Mouse (Mus musculus) forebrain, embryonic 11.5 days (tissue): ENCODE measurements around the gene AW011738. TPM values are rescaled to one million over a fixed set of nuclear protein-coding genes. Genes with fewer than 3 reads are reported as not detected.

Source experiments
- ATAC-seq: fragments of 200-750 bp; cut with Nextera tagmentation; replicated peaks from 2 replicates; pipeline ENCODE4 v1.8.0; 2017; ENCODE audit warnings: moderate TSS enrichment; ENCODE audit not compliant: low FRiP score
- DNase-seq: peaks from one replicate; pipeline ENCODE4 v3.0.0-alpha.2; 2017; ENCODE audit warnings: low spot score
- H3K27ac ChIP-seq: fragments of 300-500 bp; sonication (generic); 2 replicates; pipeline ENCODE4 v1.5.1; 2014; ENCODE audit warnings: low read depth, low read length
- H3K27me3 ChIP-seq: fragments of 300-500 bp; sonication (generic); 2 replicates; pipeline ENCODE4 v1.6.1; 2014; ENCODE audit warnings: mild to moderate bottlenecking, low read length, mixed read lengths; ENCODE audit not compliant: control insufficient read depth, insufficient read depth
- H3K36me3 ChIP-seq: fragments of 300-500 bp; sonication (generic); 2 replicates; pipeline ENCODE4 v1.6.1; 2014; ENCODE audit warnings: mild to moderate bottlenecking, low read length, moderate library complexity, mixed read lengths; ENCODE audit not compliant: control insufficient read depth, insufficient read depth
- H3K4me1 ChIP-seq: fragments of 300-500 bp; sonication (generic); replicated peaks from 2 replicates; pipeline ENCODE4 v1.6.1; 2014; ENCODE audit warnings: low read length, mixed read lengths; ENCODE audit not compliant: control insufficient read depth, insufficient read depth
- H3K4me2 ChIP-seq: fragments of 300-500 bp; sonication (generic); 2 replicates; pipeline ENCODE4 v1.6.1; 2014; ENCODE audit warnings: low read depth, mild to moderate bottlenecking, low read length, moderate library complexity, mixed read lengths; ENCODE audit not compliant: severe bottlenecking
- H3K4me3 ChIP-seq: fragments of 300-500 bp; sonication (generic); 2 replicates; pipeline ENCODE4 v1.5.1; 2014; ENCODE audit warnings: low read depth, low read length
- H3K9ac ChIP-seq: fragments of 300-500 bp; sonication (generic); 2 replicates; pipeline ENCODE4 v1.6.1; 2014; ENCODE audit warnings: low read length
- H3K9me3 ChIP-seq: fragments of 300-500 bp; sonication (generic); 2 replicates; pipeline ENCODE4 v1.6.1; 2016; ENCODE audit warnings: low read length, mixed read lengths; ENCODE audit not compliant: control insufficient read depth
- WGBS: fragments of 180-500 bp; shearing (Covaris S2); extraction: QIAGEN DNeasy Blood & Tissue Kit; methylation state at CpG from one replicate; pipeline ENCODE4 v1.1.7; 2014; 5-methylcytosine and 5-hydroxymethylcytosine counted together
- polyA plus RNA-seq: library from polyadenylated mRNA; unstranded; fragments of >200 nt; fragmentation: Nextera tagmentation; extraction: Ambion mirVana; gene quantifications from 2 replicates; pipeline ENCODE4 v1.2.1, GENCODE M21; 2014

Gene AW011738
- polyA plus RNA-seq, 1 experiment from 2014 or later: 2.3 TPM

- Histone ChIP-seq H3K27me3 (no peaks in the 10 kb centered on the region), H3K4me3 (peak overlapping the region; percentile 38), H3K4me2 (peak overlapping the region; percentile 64), H3K9ac (peak overlapping the region; percentile 76), H3K4me1 (peaks cover 42% of the 10 kb centered on the region), H3K27ac (peak overlapping the region; percentile 91), H3K36me3 (0 out of 2 replicates have a peak, but pooled peaks cover 2% of the 10 kb centered on the region), H3K9me3 (no peaks in the 10 kb centered on the region)
- 65% methylated on average over 13 of the region's 13 CpGs for WGBS
- DNase-seq (no peak), ATAC-seq (no peak)
These were observed 17.6 kb upstream of the AW011738 start for GRCm38 (mm10) chr4:156185456-156185949.

- H3K4me3 ChIP-seq: peak overlapping the region; percentile 38
- peak overlapping the region; percentile 76 for H3K9ac ChIP-seq
- peaks cover 2% of the 10 kb centered on the region; the same call in 1 of the 2 replicates for H3K36me3 ChIP-seq
- H3K27me3 ChIP-seq: no peaks in the 10 kb centered on the region
- H3K4me2 ChIP-seq: peak overlapping the region; percentile 64
- 4% methylated on average over 31 of the region's 31 CpGs for WGBS
- H3K4me1 ChIP-seq: peaks cover 48% of the 10 kb centered on the region
- peak overlapping the region; percentile 91 for H3K27ac ChIP-seq
- no peaks in the 10 kb centered on the region for H3K9me3 ChIP-seq
- peak; percentile 51 for ATAC-seq
- DNase-seq: peak; percentile 87
These were observed 16.9 kb upstream of the AW011738 start for GRCm38 (mm10) chr4:156185950-156186850.

- Histone ChIP-seq H3K4me2 (peak overlapping the region; percentile 19; the same call in 1 of the 2 replicates), H3K9ac (peak overlapping the region; percentile 25), H3K36me3 (peaks cover 2% of the 10 kb centered on the region; the same call in 1 of the 2 replicates), H3K9me3 (no peaks in the 10 kb centered on the region), H3K4me1 (peaks cover 64% of the 10 kb centered on the region), H3K27me3 (no peaks in the 10 kb centered on the region), H3K4me3 (no peak overlapping the region), H3K27ac (peak overlapping the region; percentile 90)
- WGBS: 30% methylated on average over 5 of the region's 5 CpGs
- ATAC-seq: 0 out of 2 replicates have a peak, but pooled peaks have one; percentile 1
- DNase-seq: no peak
These were observed 14.8 kb upstream of the AW011738 start for GRCm38 (mm10) chr4:156188162-156188810.

GRCm38 (mm10) chr4:156188811-156189323, 14.2 kb upstream of the AW011738 start:
- WGBS: 4% methylated on average over 6 of the region's 6 CpGs
- no peak overlapping the region for H3K4me3 ChIP-seq
- H3K27ac ChIP-seq: peak overlapping the region; percentile 90
- peak overlapping the region; percentile 36 for H3K9ac ChIP-seq
- H3K27me3 ChIP-seq: no peaks in the 10 kb centered on the region
- H3K4me2 ChIP-seq: peak overlapping the region; percentile 19; the same call in 1 of the 2 replicates
- ATAC-seq (peak; percentile 56), DNase-seq (peak; percentile 78)
- no peaks in the 10 kb centered on the region for H3K9me3 ChIP-seq
- peaks cover 69% of the 10 kb centered on the region for H3K4me1 ChIP-seq
- H3K36me3 ChIP-seq: peaks cover 2% of the 10 kb centered on the region; the same call in 1 of the 2 replicates

- Histone ChIP-seq H3K4me3 (no peak overlapping the region), H3K27me3 (no peaks in the 10 kb centered on the region), H3K4me1 (peaks cover 70% of the 10 kb centered on the region), H3K27ac (no peak overlapping the region), H3K9me3 (no peaks in the 10 kb centered on the region), H3K9ac (no peak overlapping the region), H3K4me2 (no peak overlapping the region), H3K36me3 (no peaks in the 10 kb centered on the region; the same call in 1 of the 2 replicates)
- WGBS: 57% methylated on average over 8 of the region's 8 CpGs
- ATAC-seq: no peak
- no peak for DNase-seq
These were observed 10.5 kb upstream of the AW011738 start for GRCm38 (mm10) chr4:156192421-156193199.

GRCm38 (mm10) chr4:156193200-156193590, 9.9 kb upstream of the AW011738 start:
- DNase-seq: no peak
- no peaks in the 10 kb centered on the region; the same call in 1 of the 2 replicates for H3K36me3 ChIP-seq
- WGBS: 25% methylated on average over 2 of the region's 2 CpGs

GRCm38 (mm10) chr4:156193906-156194305, 9.2 kb upstream of the AW011738 start:
- H3K4me2 ChIP-seq: no peak overlapping the region
- no peak overlapping the region for H3K4me3 ChIP-seq
- H3K27me3 ChIP-seq: no peaks in the 10 kb centered on the region
- peaks cover 59% of the 10 kb centered on the region for H3K4me1 ChIP-seq
- no peak overlapping the region for H3K27ac ChIP-seq
- no peaks in the 10 kb centered on the region; the same call in 1 of the 2 replicates for H3K36me3 ChIP-seq
- H3K9me3 ChIP-seq: no peaks in the 10 kb centered on the region
- ATAC-seq (no peak), DNase-seq (no peak)
- WGBS: 68% methylated on average over 5 of the region's 5 CpGs
- no peak overlapping the region for H3K9ac ChIP-seq

More at GRCm38 (mm10) chr4:156193200-156193590, 9.9 kb upstream of the AW011738 start:
- H3K9me3 ChIP-seq: no peaks in the 10 kb centered on the region
- ATAC-seq: no peak
- no peak overlapping the region for H3K4me3 ChIP-seq
- no peak overlapping the region for H3K4me2 ChIP-seq
- no peak overlapping the region for H3K9ac ChIP-seq
- H3K27ac ChIP-seq: no peak overlapping the region
- peaks cover 65% of the 10 kb centered on the region for H3K4me1 ChIP-seq
- no peaks in the 10 kb centered on the region for H3K27me3 ChIP-seq
